Mouse (Mus musculus) adipocyte (in vitro differentiated cells): ENCODE data around the gene Rora.

Experiments
- DNase-seq: peaks from one replicate; pipeline ENCODE4 v3.0.0-alpha.2; 2016; ENCODE audit warnings: low spot score

Gene Rora

GRCm38 (mm10) chr9:68759324-68759723 lies 105.7 kb downstream of the Rora start:
- no peak for DNase-seq

GRCm38 (mm10) chr9:68760329-68760728 lies 106.7 kb downstream of the Rora start:
- DNase-seq = no peak

GRCm38 (mm10) chr9:68760876-68761275 lies 107.3 kb downstream of the Rora start:
- no peak for DNase-seq

GRCm38 (mm10) chr9:68761672-68762071 lies 108.1 kb downstream of the Rora start:
- no peak for DNase-seq

- DNase-seq = no peak
Measured at GRCm38 (mm10) chr9:68765595-68765994, 112.0 kb downstream of the Rora start.

GRCm38 (mm10) chr9:68769638-68770037 lies 116.1 kb downstream of the Rora start:
- no peak for DNase-seq

GRCm38 (mm10) chr9:68771383-68771782 lies 117.8 kb downstream of the Rora start:
- no peak for DNase-seq

GRCm38 (mm10) chr9:68773770-68774169 lies 120.2 kb downstream of the Rora start:
- no peak for DNase-seq

- DNase-seq = no peak
Measured at GRCm38 (mm10) chr9:68782011-68782410, 128.4 kb downstream of the Rora start.

GRCm38 (mm10) chr9:68782604-68783003 lies 129.0 kb downstream of the Rora start:
- DNase-seq = no peak

GRCm38 (mm10) chr9:68783246-68783645 lies 129.7 kb downstream of the Rora start:
- no peak for DNase-seq

- DNase-seq = no peak
Measured at GRCm38 (mm10) chr9:68786614-68787293, 133.2 kb downstream of the Rora start.

- DNase-seq = no peak
Measured at GRCm38 (mm10) chr9:68787665-68788064, 134.1 kb downstream of the Rora start.

- DNase-seq = no peak
Measured at GRCm38 (mm10) chr9:68790922-68791321, 137.3 kb downstream of the Rora start.

- no peak for DNase-seq
Measured at GRCm38 (mm10) chr9:68791982-68792540, 138.5 kb downstream of the Rora start.

- no peak for DNase-seq
Measured at GRCm38 (mm10) chr9:68795314-68795713, 141.7 kb downstream of the Rora start.

GRCm38 (mm10) chr9:68798221-68798620 lies 144.6 kb downstream of the Rora start:
- DNase-seq = no peak

- no peak for DNase-seq
Measured at GRCm38 (mm10) chr9:68799065-68799464, 145.5 kb downstream of the Rora start.

GRCm38 (mm10) chr9:68804229-68804628 lies 150.6 kb downstream of the Rora start:
- no peak for DNase-seq

- DNase-seq = no peak
Measured at GRCm38 (mm10) chr9:68805776-68806175, 152.2 kb downstream of the Rora start.

GRCm38 (mm10) chr9:68807735-68808134 lies 154.1 kb downstream of the Rora start:
- DNase-seq = no peak

GRCm38 (mm10) chr9:68809536-68809935 lies 155.9 kb downstream of the Rora start:
- DNase-seq = peak; percentile 4

GRCm38 (mm10) chr9:68814723-68815122 lies 161.1 kb downstream of the Rora start:
- no peak for DNase-seq

- no peak for DNase-seq
Measured at GRCm38 (mm10) chr9:68815877-68816276, 162.3 kb downstream of the Rora start.
